32 mouse cellular contexts compared by ENCODE assay signal in the genomic region with DNA sequence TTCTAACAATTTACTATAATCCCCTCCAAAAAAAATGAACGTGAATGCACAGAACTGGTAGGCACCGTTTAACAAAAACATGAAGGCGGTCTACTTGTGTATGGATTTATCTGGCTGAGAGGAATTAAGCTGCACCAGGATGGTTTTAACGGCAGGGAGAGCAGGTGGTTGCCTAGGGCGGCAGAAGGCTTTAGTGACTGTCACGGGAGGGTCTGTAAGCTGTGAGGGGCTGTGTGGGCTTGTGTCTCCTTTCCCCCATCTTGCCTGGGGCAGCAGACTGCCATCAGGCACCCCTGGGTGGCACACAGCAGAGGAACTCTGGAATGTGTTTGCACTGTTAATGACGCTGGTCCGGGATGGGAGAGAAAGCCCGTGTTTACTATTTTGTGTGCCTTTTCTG.
DNase-seq lines count a peak whose midpoint lies in the region; ATAC-seq and TF ChIP-seq lines count a peak whose summit lies in the region.
"Had no signal": no experiment of that assay in that cellular context is flagged by ENCODE, and none has a peak within 500 bp of the region (broad histone marks: within the 10 kb centered on the region; RNA-seq: fewer than 3 reads in every experiment).

No protein-coding gene starts in this region.

- peak; percentile 47; the same call in 1 of the 2 replicates for ATAC-seq in forebrain, embryonic 16.5 days
- peak; percentile 44; the same call in 1 of the 2 replicates for ATAC-seq in midbrain, embryonic 14.5 days (ENCODE audit: low FRiP score, low TSS enrichment)
- ATAC-seq in kidney, embryonic 14.5 days (ENCODE audit: low FRiP score, low TSS enrichment), result no peak
- ATAC-seq: intestine, postnatal 0 days had no signal

- H3K4me3 ChIP-seq in forebrain, embryonic 16.5 days (replicated peaks; ENCODE audit: low read length), result no peak overlapping the region
- no peak overlapping the region for H3K4me3 ChIP-seq in midbrain, embryonic 14.5 days (replicated peaks; ENCODE audit: low read depth, low read length)
- H3K4me3 ChIP-seq in kidney, embryonic 14.5 days (ENCODE audit: low read length), result no peak overlapping the region
- H3K4me3 ChIP-seq: erythroblast, embryonic 14.5 days; heart, embryonic 10.5 days; heart, embryonic 15.5 days; hindbrain, embryonic 13.5 days; limb, embryonic 10.5 days; limb, embryonic 15.5 days; liver, embryonic 13.5 days; myocyte; neural tube, embryonic 12.5 days had no signal

- H3K9ac ChIP-seq in forebrain, embryonic 16.5 days (replicated peaks; ENCODE audit: low read depth, low read length), result no peak overlapping the region
- H3K9ac ChIP-seq in midbrain, embryonic 14.5 days (replicated peaks; ENCODE audit: low read length), result no peak overlapping the region
- H3K9ac ChIP-seq in kidney, embryonic 14.5 days (ENCODE audit: low read depth, low read length), result no peak overlapping the region
- H3K9ac ChIP-seq: heart, embryonic 15.5 days; hindbrain, embryonic 13.5 days; limb, embryonic 15.5 days; liver, embryonic 13.5 days; neural tube, embryonic 12.5 days had no signal

- DNase-seq in layer of hippocampus, postnatal 10 days (ENCODE audit: low spot score in 2 of 2), result peak; percentile 27 to 28
- no peak for DNase-seq in layer of hippocampus, adult 9-11 months
- peak; percentile 70 for DNase-seq in brain, embryonic 14.5 days (ENCODE audit: low read depth)
- peak; percentile 67 for DNase-seq in midbrain, embryonic 14.5 days
- DNase-seq in gastrocnemius, postnatal 14 days, result no peak
- DNase-seq: adrenal gland, adult 2 months; adrenal gland, postnatal 36 days; B cell, adult 2 months; cerebellum, adult 2 months; cerebellum, postnatal 14 days; gastrocnemius, postnatal 25 days; heart, adult 11 months; kidney, adult 9 months; kidney, postnatal 14 days; liver, embryonic 13.5 days; lung, adult 18-20 months; lung, postnatal 10 days; right cerebral cortex, adult 18-20 months; spleen, adult 18-20 months; thymus, postnatal 25 days had no signal

- no peak for TF ChIP-seq POLR2A in brain, embryonic 14.5 days (IDR thresholded peaks at IDR 0.05; ENCODE audit: borderline replicate concordance, extremely low read depth, insufficient read depth, insufficient read length, poor library complexity, severe bottlenecking)

- intact Hi-C loops in gastrocnemius, postnatal 14 days (cut with DNase I; ENCODE audit: low total_unique reads), result no loop called here

- no peaks in the 10 kb centered on the region for H3K36me3 ChIP-seq in forebrain, embryonic 16.5 days (ENCODE audit: control insufficient read depth, insufficient read depth)
- no peaks in the 10 kb centered on the region for H3K36me3 ChIP-seq in midbrain, embryonic 14.5 days (ENCODE audit: control insufficient read depth, insufficient read depth, low read length)
- no peaks in the 10 kb centered on the region for H3K36me3 ChIP-seq in kidney, embryonic 14.5 days (ENCODE audit: control insufficient read depth, insufficient read depth, low read length)
- H3K36me3 ChIP-seq: heart, embryonic 10.5 days; heart, embryonic 15.5 days; hindbrain, embryonic 13.5 days; limb, embryonic 10.5 days; limb, embryonic 15.5 days; liver, embryonic 13.5 days; neural tube, embryonic 12.5 days had no signal

- H3K9me3 ChIP-seq in forebrain, embryonic 16.5 days (ENCODE audit: control insufficient read depth, low read length), result no peaks in the 10 kb centered on the region
- no peaks in the 10 kb centered on the region for H3K9me3 ChIP-seq in midbrain, embryonic 14.5 days (ENCODE audit: control insufficient read depth, low read length)
- H3K9me3 ChIP-seq in kidney, embryonic 14.5 days (ENCODE audit: control insufficient read depth, low read length), result no peaks in the 10 kb centered on the region
- H3K9me3 ChIP-seq: heart, embryonic 10.5 days; heart, embryonic 15.5 days; hindbrain, embryonic 13.5 days; limb, embryonic 10.5 days; limb, embryonic 15.5 days; liver, embryonic 13.5 days; neural tube, embryonic 12.5 days had no signal

- H3K4me2 ChIP-seq in forebrain, embryonic 16.5 days (ENCODE audit: low read length), result no peak overlapping the region
- no peak overlapping the region for H3K4me2 ChIP-seq in midbrain, embryonic 14.5 days (ENCODE audit: low read length)
- H3K4me2 ChIP-seq in kidney, embryonic 14.5 days (replicated peaks; ENCODE audit: low read depth, low read length), result no peak overlapping the region
- H3K4me2 ChIP-seq: heart, embryonic 15.5 days; hindbrain, embryonic 13.5 days; limb, embryonic 15.5 days; liver, embryonic 13.5 days; neural tube, embryonic 12.5 days had no signal

- 40% methylated on average over 9 of the region's 9 CpGs for WGBS in forebrain, embryonic 16.5 days
- WGBS in midbrain, embryonic 14.5 days, result 19% methylated on average over 9 of the region's 9 CpGs
- WGBS in kidney, embryonic 14.5 days, result 86% methylated on average over 9 of the region's 9 CpGs

- H3K27ac ChIP-seq in forebrain, embryonic 16.5 days (ENCODE audit: low read length), result no peak overlapping the region
- peak overlapping the region; percentile 57 for H3K27ac ChIP-seq in midbrain, embryonic 14.5 days (replicated peaks; ENCODE audit: low read depth, low read length)
- no peak overlapping the region for H3K27ac ChIP-seq in kidney, embryonic 14.5 days (ENCODE audit: low read depth, low read length)
- H3K27ac ChIP-seq: heart, embryonic 10.5 days; heart, embryonic 15.5 days; hindbrain, embryonic 13.5 days; limb, embryonic 10.5 days; limb, embryonic 15.5 days; liver, embryonic 13.5 days; macrophage; neural tube, embryonic 12.5 days had no signal

- H3K4me1 ChIP-seq in forebrain, embryonic 16.5 days (replicated peaks; ENCODE audit: control insufficient read depth, insufficient read depth, low read length), result peaks cover 14% of the 10 kb centered on the region
- H3K4me1 ChIP-seq in midbrain, embryonic 14.5 days (ENCODE audit: control insufficient read depth, insufficient read depth, low read length), result peaks cover 33% of the 10 kb centered on the region
- H3K4me1 ChIP-seq in kidney, embryonic 14.5 days (ENCODE audit: control insufficient read depth, insufficient read depth, low read length), result no peaks in the 10 kb centered on the region
- H3K4me1 ChIP-seq: heart, embryonic 15.5 days; limb, embryonic 10.5 days; limb, embryonic 15.5 days; liver, embryonic 13.5 days had no signal

- TF ChIP-seq CTCF in brain, embryonic 14.5 days (IDR thresholded peaks at IDR 0.05; ENCODE audit: borderline replicate concordance, extremely low read depth, insufficient read depth, insufficient read length), result no peak

- no peaks in the 10 kb centered on the region for H3K27me3 ChIP-seq in forebrain, embryonic 16.5 days (replicated peaks; ENCODE audit: control insufficient read depth, insufficient read depth, low read length)
- no peaks in the 10 kb centered on the region for H3K27me3 ChIP-seq in midbrain, embryonic 14.5 days (ENCODE audit: control insufficient read depth, insufficient read depth, low read length)
- H3K27me3 ChIP-seq in kidney, embryonic 14.5 days (ENCODE audit: control insufficient read depth, insufficient read depth, low read length), result no peaks in the 10 kb centered on the region
- H3K27me3 ChIP-seq: heart, embryonic 15.5 days; hindbrain, embryonic 13.5 days; limb, embryonic 15.5 days; liver, embryonic 13.5 days; neural tube, embryonic 12.5 days had no signal

Comparison
In these comparisons a context has a peak if more than half of its experiments do, and no peak if none do; other contexts are left out.
1. DNase-seq: peak in layer of hippocampus, postnatal 10 days (2 of 2), brain, embryonic 14.5 days (single experiment) and midbrain, embryonic 14.5 days (single experiment); none in layer of hippocampus, adult 9-11 months (single experiment) and gastrocnemius, postnatal 14 days (single experiment).